Mouse (Mus musculus): Measurements from ENCODE around the gene Nbeal2.
A peak's percentile ranks its signal among the peaks of the same experiment; 100 is the strongest.
"Not testable (repeated sequence)": the region's sequence is repeated elsewhere in the genome, so short reads cannot be mapped to it uniquely, and the experiment has no call there.

The Nbeal2 gene

GRCm38 (mm10) chr9:110653655-110654461 is at the start of gene Nbeal2:
TSS of gene Nbeal2 (minus strand) at chr9:110654161.
- DNase-seq: peak; percentile 85

- DNase-seq: no peak
Measured at GRCm38 (mm10) chr9:110702848-110703247, 48.9 kb upstream of the Nbeal2 start.

- no peak for DNase-seq
Measured at GRCm38 (mm10) chr9:110701114-110702032, 47.4 kb upstream of the Nbeal2 start.

- DNase-seq: no peak
Measured at GRCm38 (mm10) chr9:110699574-110699973, 45.6 kb upstream of the Nbeal2 start.

- no peak for DNase-seq
Measured at GRCm38 (mm10) chr9:110697465-110697864, 43.5 kb upstream of the Nbeal2 start.

GRCm38 (mm10) chr9:110696427-110696826 is 42.5 kb upstream of the Nbeal2 start:
- DNase-seq: no peak

- DNase-seq: no peak
Measured at GRCm38 (mm10) chr9:110695165-110695755, 41.3 kb upstream of the Nbeal2 start.

- DNase-seq: no peak
Measured at GRCm38 (mm10) chr9:110689261-110689779, 35.4 kb upstream of the Nbeal2 start.

- DNase-seq: no peak
Measured at GRCm38 (mm10) chr9:110687846-110688245, 33.9 kb upstream of the Nbeal2 start.

- no peak for DNase-seq
Measured at GRCm38 (mm10) chr9:110687061-110687460, 33.1 kb upstream of the Nbeal2 start.

GRCm38 (mm10) chr9:110686472-110686871 is 32.5 kb upstream of the Nbeal2 start:
- no peak for DNase-seq

- no peak for DNase-seq
Measured at GRCm38 (mm10) chr9:110685591-110685990, 31.6 kb upstream of the Nbeal2 start.

GRCm38 (mm10) chr9:110685187-110685586 is 31.2 kb upstream of the Nbeal2 start:
- no peak for DNase-seq

- peak; percentile 81 for DNase-seq
Measured at GRCm38 (mm10) chr9:110684100-110684831, 30.3 kb upstream of the Nbeal2 start.

- no peak for DNase-seq
Measured at GRCm38 (mm10) chr9:110683574-110684099, 29.7 kb upstream of the Nbeal2 start.

GRCm38 (mm10) chr9:110682697-110683096 is 28.7 kb upstream of the Nbeal2 start:
- DNase-seq: not testable (repeated sequence)

- DNase-seq: no peak
Measured at GRCm38 (mm10) chr9:110682255-110682654, 28.3 kb upstream of the Nbeal2 start.

- no peak for DNase-seq
Measured at GRCm38 (mm10) chr9:110681817-110682216, 27.9 kb upstream of the Nbeal2 start.

- DNase-seq: no peak
Measured at GRCm38 (mm10) chr9:110680736-110681507, 27.0 kb upstream of the Nbeal2 start.

- DNase-seq: no peak
Measured at GRCm38 (mm10) chr9:110678886-110679285, 24.9 kb upstream of the Nbeal2 start.

- no peak for DNase-seq
Measured at GRCm38 (mm10) chr9:110676492-110676911, 22.5 kb upstream of the Nbeal2 start.

All from cerebellum, adult 11 months (tissue).